ENCODE assay signal across 8 mouse cellular contexts in the genomic region with DNA sequence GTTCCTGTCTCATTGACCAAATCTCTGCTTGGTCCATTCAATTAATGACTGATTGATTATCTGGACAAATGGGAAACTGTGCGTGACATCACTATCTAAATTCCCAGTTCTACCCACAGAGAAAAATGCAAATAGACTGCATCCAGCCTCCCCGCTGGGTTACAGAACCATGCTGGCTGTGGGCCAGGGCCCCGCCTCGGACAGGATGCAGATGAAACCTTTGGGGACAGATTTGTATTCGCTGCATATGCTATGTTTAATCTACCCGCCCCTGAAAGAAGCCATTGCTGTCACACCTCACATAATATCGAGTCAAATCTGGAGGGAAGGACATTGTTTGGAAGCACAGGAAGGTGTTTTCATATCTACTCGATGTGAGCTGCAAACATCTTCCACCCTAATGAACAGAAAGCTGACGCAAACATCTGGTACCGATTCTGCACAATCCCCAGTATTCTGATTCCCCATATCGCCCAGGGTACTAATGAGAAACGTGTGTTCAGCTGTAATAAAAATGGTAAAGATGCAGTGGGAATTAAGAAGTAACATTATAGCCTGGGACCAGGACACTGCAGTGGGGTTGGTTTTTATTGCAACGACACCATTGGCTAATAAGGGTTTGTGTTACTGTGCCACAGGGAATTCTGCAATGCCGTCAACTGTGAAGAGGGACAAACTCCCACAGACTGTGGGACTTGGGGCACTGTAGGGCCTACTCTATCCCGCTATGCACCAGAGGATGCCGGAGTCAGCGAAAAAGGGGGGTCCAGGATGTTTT.
DNase-seq lines count a peak whose midpoint lies in the region; ATAC-seq and TF ChIP-seq lines count a peak whose summit lies in the region.

No protein-coding gene starts in this region.

- H3K27ac ChIP-seq in intestine, embryonic 15.5 days, result peak overlapping the region; percentile 14; the same call in 1 of the 2 replicates
- no peak overlapping the region for H3K27ac ChIP-seq in intestine, embryonic 16.5 days (ENCODE audit: low read length)
- peak overlapping the region; percentile 43 for H3K27ac ChIP-seq in brown adipose tissue, adult 24 weeks (replicated peaks; ENCODE audit: low read depth, low read length)
- H3K27ac ChIP-seq in lung, postnatal 0 days (ENCODE audit: low read length), result peak overlapping the region; percentile 22; the same call in 1 of the 2 replicates

- H3K4me3 ChIP-seq in intestine, embryonic 15.5 days (replicated peaks), result no peak overlapping the region
- no peak overlapping the region for H3K4me3 ChIP-seq in intestine, embryonic 16.5 days (ENCODE audit: low read length)
- peak overlapping the region; percentile 12; the same call in 1 of the 2 replicates for H3K4me3 ChIP-seq in brown adipose tissue, adult 24 weeks (ENCODE audit: insufficient read depth, low read depth, low read length)
- no peak overlapping the region for H3K4me3 ChIP-seq in lung, postnatal 0 days (ENCODE audit: low read depth, low read length)

- peak; percentile 42 for TF ChIP-seq EP300 in lung, postnatal 0 days (IDR thresholded peaks at IDR 0.05)

- no peaks in the 10 kb centered on the region for H3K9me3 ChIP-seq in intestine, embryonic 15.5 days
- no peaks in the 10 kb centered on the region for H3K9me3 ChIP-seq in intestine, embryonic 16.5 days (ENCODE audit: control insufficient read depth, low read length)
- no peaks in the 10 kb centered on the region for H3K9me3 ChIP-seq in lung, postnatal 0 days (ENCODE audit: low read length)

- intact Hi-C loops in heart, postnatal 36 days (cut with DNase I), result no loop called here

- no peaks in the 10 kb centered on the region for H3K27me3 ChIP-seq in intestine, embryonic 15.5 days (replicated peaks)
- H3K27me3 ChIP-seq in intestine, embryonic 16.5 days (replicated peaks; ENCODE audit: control insufficient read depth, insufficient read depth, low read length), result no peaks in the 10 kb centered on the region
- no peaks in the 10 kb centered on the region for H3K27me3 ChIP-seq in lung, postnatal 0 days (replicated peaks; ENCODE audit: insufficient read depth, low read length)

- H3K4me2 ChIP-seq in intestine, embryonic 15.5 days (replicated peaks), result no peak overlapping the region
- no peak overlapping the region for H3K4me2 ChIP-seq in intestine, embryonic 16.5 days (ENCODE audit: low read depth, low read length)
- H3K4me2 ChIP-seq in lung, postnatal 0 days (replicated peaks; ENCODE audit: low read depth, low read length), result no peak overlapping the region

- no peak overlapping the region for H3K9ac ChIP-seq in intestine, embryonic 15.5 days
- H3K9ac ChIP-seq in intestine, embryonic 16.5 days (ENCODE audit: low read depth, low read length), result no peak overlapping the region
- no peak overlapping the region for H3K9ac ChIP-seq in lung, postnatal 0 days (replicated peaks; ENCODE audit: low read depth)

- H3K36me3 ChIP-seq in intestine, embryonic 15.5 days, result no peaks in the 10 kb centered on the region
- no peaks in the 10 kb centered on the region for H3K36me3 ChIP-seq in intestine, embryonic 16.5 days (ENCODE audit: control insufficient read depth, insufficient read depth, low read length)
- no peaks in the 10 kb centered on the region for H3K36me3 ChIP-seq in lung, postnatal 0 days (ENCODE audit: insufficient read depth, low read length)

- WGBS in intestine, embryonic 15.5 days, result 61% methylated on average over 17 of the region's 17 CpGs
- WGBS in intestine, embryonic 16.5 days, result 57% methylated on average over 17 of the region's 17 CpGs
- WGBS in lung, postnatal 0 days, result 44% methylated on average over 17 of the region's 17 CpGs

- ATAC-seq in intestine, embryonic 15.5 days, result no peak
- no peak for ATAC-seq in intestine, embryonic 16.5 days
- peak; percentile 30; the same call in 1 of the 2 replicates for ATAC-seq in lung, postnatal 0 days

- TF ChIP-seq CTCF in lung, postnatal 0 days (IDR thresholded peaks at IDR 0.05), result no peak

- peaks cover 39% of the 10 kb centered on the region for H3K4me1 ChIP-seq in intestine, embryonic 15.5 days (replicated peaks)
- peaks cover 20% of the 10 kb centered on the region for H3K4me1 ChIP-seq in intestine, embryonic 16.5 days (ENCODE audit: control insufficient read depth, insufficient read depth, low read length)
- H3K4me1 ChIP-seq in brown adipose tissue, adult 24 weeks (ENCODE audit: control insufficient read depth, insufficient read depth, insufficient read length, low read length), result peaks cover 67% of the 10 kb centered on the region
- peaks cover 12% of the 10 kb centered on the region; the same call in 1 of the 2 replicates for H3K4me1 ChIP-seq in lung, postnatal 0 days (ENCODE audit: insufficient read depth, low read depth, low read length)

- peak; percentile 58 to 67 for DNase-seq in heart, postnatal 36 days
- peak; percentile 67 for DNase-seq in lung, postnatal 0 days (ENCODE audit: low spot score)
- DNase-seq in layer of hippocampus, adult 11-12 months (ENCODE audit: low spot score), result no peak
- no peak for DNase-seq in thymus, postnatal 0 days (ENCODE audit: low spot score)
- no peak for DNase-seq in urinary bladder, postnatal 25 days (ENCODE audit: low spot score)

Comparison
In these comparisons a context has a peak if more than half of its experiments do, and no peak if none do; other contexts are left out.
1. DNase-seq: peak in heart, postnatal 36 days (2 of 2) and lung, postnatal 0 days (single experiment); none in layer of hippocampus, adult 11-12 months (single experiment), thymus, postnatal 0 days (single experiment) and urinary bladder, postnatal 25 days (single experiment).